Mouse (Mus musculus) cerebellum, adult (tissue): ENCODE data around the gene Medag.

Source experiments
- ATAC-seq: cut with Nextera tagmentation; 2 replicates; pipeline ENCODE4 v1.9.2; 2017; ENCODE audit warnings: mild to moderate bottlenecking, moderate library complexity, mixed read lengths; ENCODE audit not compliant: insufficient number of reproducible peaks, low FRiP score, low TSS enrichment

Medag gene

GRCm38 (mm10) chr5:149427277-149428060 lies 15.9 kb downstream of the Medag start:
- no peak for ATAC-seq

- no peak for ATAC-seq
Observed at GRCm38 (mm10) chr5:149428347-149428746, 16.8 kb downstream of the Medag start.

GRCm38 (mm10) chr5:149428810-149429255 lies 17.3 kb downstream of the Medag start:
- ATAC-seq, result peak; percentile 49; the same call in 1 of the 2 replicates

- ATAC-seq, result no peak
Observed at GRCm38 (mm10) chr5:149429541-149429940, 18.0 kb downstream of the Medag start.

GRCm38 (mm10) chr5:149430943-149431342 lies 19.4 kb downstream of the Medag start:
- no peak for ATAC-seq

- no peak for ATAC-seq
Observed at GRCm38 (mm10) chr5:149433618-149434017, 22.1 kb downstream of the Medag start.

- no peak for ATAC-seq
Observed at GRCm38 (mm10) chr5:149434141-149434690, 22.7 kb downstream of the Medag start.

GRCm38 (mm10) chr5:149436541-149436940 lies 25.0 kb downstream of the Medag start:
- ATAC-seq, result no peak

- no peak for ATAC-seq
Observed at GRCm38 (mm10) chr5:149437150-149437549, 25.6 kb downstream of the Medag start.

- ATAC-seq, result peak; percentile 60; the same call in 1 of the 2 replicates
Observed at GRCm38 (mm10) chr5:149439531-149440179, 28.1 kb downstream of the Medag start, which contains the start of gene Tex26. Gene Tex26 (plus strand): TSS chr5:149439660.

- ATAC-seq, result peak; percentile 80
Observed at GRCm38 (mm10) chr5:149440180-149440573, 28.6 kb downstream of the Medag start.

- no peak for ATAC-seq
Observed at GRCm38 (mm10) chr5:149441646-149442276, 30.2 kb downstream of the Medag start.

GRCm38 (mm10) chr5:149442277-149442660 lies 30.7 kb downstream of the Medag start:
- no peak for ATAC-seq

GRCm38 (mm10) chr5:149444451-149444850 lies 32.9 kb downstream of the Medag start:
- ATAC-seq, result peak; percentile 91

GRCm38 (mm10) chr5:149446495-149446894 lies 34.9 kb downstream of the Medag start:
- no peak for ATAC-seq

- ATAC-seq, result no peak
Observed at GRCm38 (mm10) chr5:149447733-149448132, 36.2 kb downstream of the Medag start.

- ATAC-seq, result no peak
Observed at GRCm38 (mm10) chr5:149449406-149449805, 37.9 kb downstream of the Medag start.

GRCm38 (mm10) chr5:149451209-149451681 lies 39.7 kb downstream of the Medag start:
- ATAC-seq, result no peak

GRCm38 (mm10) chr5:149454281-149454680 lies 42.7 kb downstream of the Medag start:
- ATAC-seq, result 0 out of 2 replicates have a peak, but pooled peaks have one; percentile 6

- ATAC-seq, result no peak
Observed at GRCm38 (mm10) chr5:149456544-149456943, 45.0 kb downstream of the Medag start.

GRCm38 (mm10) chr5:149462071-149462470 lies 50.5 kb downstream of the Medag start:
- ATAC-seq, result no peak
